Mouse (Mus musculus) heart, embryonic 10.5 days (tissue): ENCODE measurements around the gene Cyb5b. TPM values are rescaled to one million over a fixed set of nuclear protein-coding genes. Genes with fewer than 3 reads are reported as not detected.

Experiments used
- DNase-seq: peaks from one replicate; pipeline ENCODE4 v3.0.0-alpha.2; 2017; ENCODE audit warnings: low spot score
- H3K27ac ChIP-seq: fragments of 300-500 bp; sonication (generic); 2 replicates; pipeline ENCODE4 v1.5.1; 2016; ENCODE audit warnings: mild to moderate bottlenecking
- H3K27me3 ChIP-seq: fragments of 300-500 bp; sonication (generic); 2 replicates; pipeline ENCODE4 v1.6.1; 2016; ENCODE audit warnings: mild to moderate bottlenecking; ENCODE audit not compliant: poor library complexity, insufficient read depth, severe bottlenecking
- H3K36me3 ChIP-seq: fragments of 300-500 bp; sonication (generic); 2 replicates; pipeline ENCODE4 v1.6.1; 2016; ENCODE audit warnings: mild to moderate bottlenecking, moderate library complexity
- H3K4me1 ChIP-seq: fragments of 300-500 bp; sonication (generic); 2 replicates; pipeline ENCODE4 v1.6.1; 2016; ENCODE audit warnings: mild to moderate bottlenecking
- H3K4me3 ChIP-seq: fragments of 300-500 bp; sonication (generic); 2 replicates; pipeline ENCODE4 v1.5.1; 2016; ENCODE audit warnings: mild to moderate bottlenecking, moderate library complexity
- H3K9me3 ChIP-seq: fragments of 300-500 bp; sonication (generic); 2 replicates; pipeline ENCODE4 v1.6.1; 2016; ENCODE audit warnings: mild to moderate bottlenecking, moderate library complexity
- WGBS: fragments of 180-500 bp; shearing (Covaris S2); methylation state at CpG from one replicate; pipeline ENCODE4 v1.1.7; 2016; 5-methylcytosine and 5-hydroxymethylcytosine counted together
- polyA plus RNA-seq: library from polyadenylated mRNA; unstranded; fragments of >200 nt; fragmentation: Nextera tagmentation; extraction: Ambion mirVana; gene quantifications from 2 replicates; pipeline ENCODE4 v1.2.1, GENCODE M21; 2016

The Cyb5b gene
- polyA plus RNA-seq, 1 experiment from 2014 or later: 92.3 TPM

DNA sequence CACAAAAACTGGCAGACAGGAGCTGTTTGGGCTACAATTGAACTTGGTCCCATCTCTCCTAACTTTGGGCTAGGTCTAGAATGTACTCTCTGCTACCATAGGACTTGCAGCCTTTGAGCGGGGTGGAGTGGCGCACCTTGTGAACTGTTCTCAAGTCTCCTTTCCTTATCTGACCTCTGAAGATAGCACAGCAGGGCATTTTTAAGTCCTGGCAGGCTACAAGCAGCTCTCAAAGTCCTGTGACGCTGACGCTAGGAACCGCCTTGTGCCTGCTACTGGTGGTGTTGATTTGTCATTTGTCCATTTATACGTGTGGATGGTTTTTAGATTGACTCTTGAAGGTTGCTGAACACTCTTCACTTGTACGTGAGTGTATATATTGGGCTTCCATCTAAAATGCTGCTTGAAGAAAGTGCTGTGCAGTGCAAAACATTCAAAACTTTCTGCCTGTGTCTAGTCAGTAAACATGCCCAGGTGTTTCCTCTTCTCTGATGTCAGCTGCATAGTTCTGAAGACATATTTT is 13.9 kb downstream of the Cyb5b start:
- H3K4me1 ChIP-seq: peaks cover 21% of the 10 kb centered on the region
- no peak for DNase-seq
- no peak overlapping the region for H3K4me3 ChIP-seq
- 36% methylated on average over 7 of the region's 7 CpGs for WGBS
- H3K27me3 ChIP-seq: no peaks in the 10 kb centered on the region
- H3K9me3 ChIP-seq: no peaks in the 10 kb centered on the region
- H3K27ac ChIP-seq: peak overlapping the region; percentile 36
- peaks cover 42% of the 10 kb centered on the region for H3K36me3 ChIP-seq

DNA sequence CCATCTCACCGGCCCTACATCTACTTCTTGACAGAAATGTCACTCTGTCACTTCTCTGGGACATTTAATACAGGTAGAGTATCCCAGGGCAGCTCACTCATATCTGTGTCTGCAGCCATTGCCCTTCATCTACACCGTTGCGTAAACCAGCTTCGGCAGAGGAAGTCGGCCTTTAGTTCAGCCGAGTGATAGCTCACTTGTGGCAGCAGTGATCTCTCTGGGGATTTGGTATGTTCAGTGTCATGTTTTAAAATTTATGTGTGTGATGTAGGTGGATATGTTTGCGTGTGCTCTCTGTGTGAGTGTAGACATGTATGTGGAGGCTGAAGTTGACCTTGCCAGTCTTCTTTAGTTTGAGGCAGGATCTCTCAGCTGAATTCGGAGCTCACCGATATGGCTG is 15.3 kb downstream of the Cyb5b start:
- no peak overlapping the region for H3K27ac ChIP-seq
- no peaks in the 10 kb centered on the region for H3K9me3 ChIP-seq
- DNase-seq: no peak
- WGBS: 87% methylated on average over 9 of the region's 9 CpGs
- no peaks in the 10 kb centered on the region for H3K27me3 ChIP-seq
- peaks cover 21% of the 10 kb centered on the region for H3K4me1 ChIP-seq
- H3K4me3 ChIP-seq: no peak overlapping the region
- H3K36me3 ChIP-seq: peaks cover 53% of the 10 kb centered on the region

DNA sequence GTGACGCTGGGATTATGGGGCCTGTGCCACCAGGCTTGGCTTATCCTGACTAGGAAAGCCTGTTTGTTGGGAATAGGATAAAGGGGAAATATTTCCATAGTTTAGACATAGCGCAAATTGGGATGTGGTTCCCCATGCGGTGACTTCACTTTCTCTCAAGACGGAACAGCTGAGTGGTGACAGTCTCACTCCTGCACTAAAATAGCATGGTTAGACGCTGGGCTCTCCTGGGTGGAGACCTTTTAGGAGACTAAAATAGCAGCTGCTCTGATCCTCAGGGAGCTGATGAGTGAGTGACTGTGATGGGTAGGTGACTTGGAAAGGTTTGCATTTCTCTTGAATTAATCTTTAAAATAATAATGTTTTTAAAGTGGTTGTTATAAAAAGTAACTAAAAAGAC is 17.4 kb downstream of the Cyb5b start:
- peak overlapping the region; percentile 34 for H3K4me3 ChIP-seq
- 43% methylated on average over 5 of the region's 5 CpGs for WGBS
- H3K9me3 ChIP-seq: no peaks in the 10 kb centered on the region
- H3K27me3 ChIP-seq: no peaks in the 10 kb centered on the region
- peak; percentile 79 for DNase-seq
- H3K36me3 ChIP-seq: peaks cover 56% of the 10 kb centered on the region
- H3K27ac ChIP-seq: peak overlapping the region; percentile 60
- H3K4me1 ChIP-seq: peaks cover 21% of the 10 kb centered on the region

DNA sequence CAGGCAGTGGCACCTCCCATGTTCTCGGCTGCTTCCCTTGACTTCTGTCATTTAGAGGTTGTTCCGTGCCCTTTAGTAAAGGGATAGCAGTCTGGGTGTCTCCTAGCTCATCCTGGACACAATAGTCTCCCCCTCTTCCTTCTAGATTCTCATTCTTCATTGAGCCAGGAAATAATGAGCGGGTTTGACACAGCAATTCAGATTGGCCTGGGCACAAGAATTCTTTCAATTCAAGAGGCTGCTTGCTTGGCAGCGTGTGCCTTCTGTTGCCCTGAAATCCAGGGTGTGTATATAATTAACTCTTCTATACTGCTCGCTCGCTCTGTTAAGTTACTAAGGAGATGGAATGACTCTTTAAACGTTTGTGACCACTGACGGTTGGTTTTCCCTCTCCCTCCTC is 21.7 kb downstream of the Cyb5b start:
- Histone ChIP-seq H3K4me1 (peaks cover 6% of the 10 kb centered on the region; the same call in 1 of the 2 replicates), H3K27me3 (no peaks in the 10 kb centered on the region), H3K27ac (0 out of 2 replicates have a peak overlapping the region, but pooled peaks have one; percentile 6), H3K9me3 (no peaks in the 10 kb centered on the region), H3K4me3 (no peak overlapping the region), H3K36me3 (peaks cover 76% of the 10 kb centered on the region)
- no peak for DNase-seq
- 87% methylated on average over 8 of the region's 8 CpGs for WGBS

DNA sequence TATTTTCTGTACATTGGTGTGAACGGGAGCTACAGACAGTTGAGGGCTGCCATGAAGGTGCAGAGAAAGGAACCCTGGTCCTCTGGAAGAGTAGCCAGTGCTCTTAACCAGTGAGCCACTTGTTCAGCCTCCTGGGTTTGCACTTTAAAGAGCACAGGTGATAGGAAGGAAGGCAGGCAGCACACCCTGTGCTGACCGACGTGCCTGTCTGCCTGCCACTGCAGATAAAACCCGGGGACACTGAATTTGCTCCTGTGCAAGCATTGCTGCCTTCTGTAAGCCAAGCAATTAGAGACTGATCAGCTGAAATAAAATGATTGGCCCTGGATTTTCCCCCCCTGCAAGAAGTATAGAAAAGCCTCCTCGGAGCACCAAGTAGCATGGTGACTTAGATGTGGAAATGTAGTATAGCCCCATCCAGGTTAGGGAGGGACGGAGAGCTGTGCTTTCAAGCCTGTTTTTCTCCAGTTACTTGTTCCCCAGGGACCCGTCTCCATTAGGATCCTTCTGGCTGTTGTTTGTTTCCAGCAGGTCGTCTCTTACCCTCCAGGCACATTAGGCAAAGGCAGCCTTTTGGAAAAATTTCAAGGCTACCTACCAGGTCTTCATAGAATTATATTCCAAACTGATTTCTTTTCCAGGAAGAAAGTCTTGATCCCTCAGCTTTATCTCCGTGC is 22.7 kb downstream of the Cyb5b start:
- DNase-seq: no peak
- Histone ChIP-seq H3K36me3 (peaks cover 85% of the 10 kb centered on the region), H3K27ac (no peak overlapping the region), H3K4me1 (peaks cover 6% of the 10 kb centered on the region; the same call in 1 of the 2 replicates), H3K4me3 (no peak overlapping the region), H3K27me3 (no peaks in the 10 kb centered on the region), H3K9me3 (0 out of 2 replicates have a peak, but pooled peaks cover 2% of the 10 kb centered on the region)
- 73% methylated on average over 9 of the region's 9 CpGs for WGBS

DNA sequence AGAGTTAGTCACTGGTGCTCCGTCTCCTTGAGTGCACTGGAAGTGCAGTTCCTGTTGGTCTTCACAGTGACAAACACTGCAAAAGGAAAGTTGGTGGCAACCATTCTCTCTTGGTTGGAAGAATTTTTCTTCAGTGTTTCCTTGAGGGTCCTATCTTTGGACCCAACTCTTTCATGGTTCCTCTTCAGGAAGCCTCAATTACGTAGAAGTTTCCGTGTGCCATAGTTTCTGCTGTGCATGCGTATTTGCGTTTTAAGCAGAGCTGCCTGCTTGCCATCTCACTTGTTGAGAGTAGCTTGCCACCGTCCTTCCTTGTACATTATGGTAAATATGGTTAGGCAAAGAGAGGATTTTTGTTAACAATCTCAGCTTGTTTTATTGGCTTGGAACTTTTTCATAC is 30.7 kb downstream of the Cyb5b start:
- Histone ChIP-seq H3K4me1 (no peaks in the 10 kb centered on the region), H3K4me3 (no peak overlapping the region), H3K27ac (no peak overlapping the region), H3K36me3 (peaks cover 96% of the 10 kb centered on the region), H3K9me3 (peaks cover 8% of the 10 kb centered on the region; the same call in 1 of the 2 replicates), H3K27me3 (no peaks in the 10 kb centered on the region)
- no peak for DNase-seq
- WGBS: 94% methylated on average over 6 of the region's 6 CpGs

DNA sequence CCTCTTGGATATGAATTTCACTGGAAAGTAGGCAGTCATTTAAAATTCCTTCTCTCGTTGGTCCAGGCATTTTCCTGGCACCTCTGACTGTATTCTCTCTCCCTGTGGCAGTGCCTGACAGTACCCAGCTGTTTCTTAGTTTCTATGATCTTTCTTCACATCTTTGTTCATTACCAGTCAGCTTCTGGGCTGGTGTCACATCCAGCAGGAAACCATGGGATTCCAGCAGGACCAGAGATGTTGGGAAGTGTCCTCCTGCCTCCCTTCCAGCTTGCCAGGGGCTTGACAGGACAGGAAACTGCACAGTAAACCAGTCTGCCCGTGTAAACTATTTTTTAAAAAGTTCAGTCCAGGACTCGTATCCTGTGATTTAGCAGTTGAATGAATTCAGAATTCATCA is 34.6 kb downstream of the Cyb5b start:
- H3K27ac ChIP-seq: no peak overlapping the region
- H3K4me1 ChIP-seq: no peaks in the 10 kb centered on the region
- no peak for DNase-seq
- 82% methylated on average over 3 of the region's 3 CpGs for WGBS
- no peaks in the 10 kb centered on the region for H3K9me3 ChIP-seq
- H3K27me3 ChIP-seq: no peaks in the 10 kb centered on the region
- H3K36me3 ChIP-seq: peaks cover 64% of the 10 kb centered on the region
- H3K4me3 ChIP-seq: no peak overlapping the region

DNA sequence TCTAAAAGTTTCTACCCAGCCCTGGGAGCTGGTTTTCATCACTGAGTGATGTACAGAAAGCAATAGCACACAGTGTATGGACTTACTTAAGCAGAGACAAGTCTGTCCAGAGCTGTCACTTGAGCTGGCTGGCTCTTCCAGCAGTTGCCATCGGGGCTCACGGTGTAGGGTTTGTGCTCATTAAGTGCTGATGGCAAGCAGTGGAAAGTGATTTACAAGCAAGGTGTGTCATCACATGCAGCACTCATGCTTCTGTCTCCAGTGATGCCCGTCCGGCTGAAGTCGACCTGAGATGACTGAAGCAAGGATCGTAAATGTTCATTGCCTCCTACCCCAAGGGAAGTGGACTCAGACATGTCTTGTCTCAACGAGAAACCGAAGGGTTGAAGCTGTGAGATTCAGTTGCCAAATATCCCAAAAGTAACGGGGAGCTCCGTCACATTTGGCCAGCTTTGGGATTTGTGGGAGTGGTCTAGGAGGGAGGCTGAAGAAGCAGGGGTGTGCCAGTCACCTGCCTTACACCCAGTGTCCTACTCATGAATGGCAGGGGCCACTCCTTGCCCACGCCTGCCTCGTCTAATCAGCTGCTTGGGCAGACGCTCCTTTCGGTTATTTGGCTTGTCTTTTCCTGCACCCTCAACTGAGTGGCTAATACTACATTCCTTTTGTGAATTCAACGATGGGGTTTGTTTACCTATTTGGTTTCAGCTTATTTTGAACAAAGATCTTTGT is 36.4 kb downstream of the Cyb5b start:
- H3K4me1 ChIP-seq: no peaks in the 10 kb centered on the region
- H3K9me3 ChIP-seq: no peaks in the 10 kb centered on the region
- H3K36me3 ChIP-seq: peaks cover 46% of the 10 kb centered on the region
- no peak overlapping the region for H3K4me3 ChIP-seq
- no peaks in the 10 kb centered on the region for H3K27me3 ChIP-seq
- H3K27ac ChIP-seq: no peak overlapping the region
- no peak for DNase-seq
- WGBS: 80% methylated on average over 15 of the region's 15 CpGs

DNA sequence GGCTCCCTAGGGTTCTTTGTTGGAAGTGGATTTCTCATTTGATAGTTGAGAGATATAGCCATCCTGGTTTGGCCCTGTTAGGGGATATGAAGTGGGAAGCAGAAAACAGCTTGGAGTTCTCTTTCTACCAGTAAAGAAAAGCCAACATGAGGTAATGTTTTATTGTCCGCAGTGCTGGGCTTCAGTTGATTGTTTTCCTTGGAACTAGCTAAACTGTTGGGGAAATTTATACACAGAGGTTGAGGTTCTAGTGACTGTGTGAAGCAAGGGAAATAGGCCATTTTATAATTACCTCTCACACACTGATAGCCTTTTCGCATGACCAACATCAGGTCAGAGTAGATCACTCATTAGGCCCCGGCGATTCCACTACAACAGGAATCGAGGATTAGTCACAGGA is 37.2 kb downstream of the Cyb5b start:
- no peaks in the 10 kb centered on the region for H3K9me3 ChIP-seq
- no peak overlapping the region for H3K4me3 ChIP-seq
- 86% methylated on average over 5 of the region's 5 CpGs for WGBS
- no peak for DNase-seq
- no peaks in the 10 kb centered on the region for H3K27me3 ChIP-seq
- no peak overlapping the region for H3K27ac ChIP-seq
- H3K36me3 ChIP-seq: peaks cover 39% of the 10 kb centered on the region
- H3K4me1 ChIP-seq: 0 out of 2 replicates have a peak, but pooled peaks cover under 1% of the 10 kb centered on the region

DNA sequence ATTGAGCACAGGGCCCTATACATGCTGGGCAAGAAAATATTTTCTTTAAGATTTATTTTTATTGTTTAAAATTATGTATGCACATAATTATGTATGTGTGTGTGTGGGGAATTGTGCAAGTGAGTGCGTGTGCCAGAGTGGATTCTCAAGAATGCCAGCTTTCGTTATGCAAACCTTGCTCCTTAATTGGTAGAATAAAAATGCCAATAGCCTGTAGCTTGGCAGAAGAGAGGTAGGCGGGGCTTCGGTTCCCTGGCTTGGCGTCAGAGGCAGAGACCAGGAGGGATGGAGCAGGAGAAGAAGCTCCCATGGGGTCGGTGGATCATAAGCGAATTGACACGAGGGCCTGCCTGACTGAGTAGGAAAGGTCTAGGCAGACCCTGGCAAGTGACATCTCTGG is 42.2 kb downstream of the Cyb5b start:
- 69% methylated on average over 8 of the region's 8 CpGs for WGBS
- Histone ChIP-seq H3K4me1 (peaks cover 3% of the 10 kb centered on the region; the same call in 1 of the 2 replicates), H3K27me3 (no peaks in the 10 kb centered on the region), H3K9me3 (no peaks in the 10 kb centered on the region), H3K4me3 (no peak overlapping the region), H3K27ac (no peak overlapping the region; the same call in 1 of the 2 replicates), H3K36me3 (no peaks in the 10 kb centered on the region)
- no peak for DNase-seq

DNA sequence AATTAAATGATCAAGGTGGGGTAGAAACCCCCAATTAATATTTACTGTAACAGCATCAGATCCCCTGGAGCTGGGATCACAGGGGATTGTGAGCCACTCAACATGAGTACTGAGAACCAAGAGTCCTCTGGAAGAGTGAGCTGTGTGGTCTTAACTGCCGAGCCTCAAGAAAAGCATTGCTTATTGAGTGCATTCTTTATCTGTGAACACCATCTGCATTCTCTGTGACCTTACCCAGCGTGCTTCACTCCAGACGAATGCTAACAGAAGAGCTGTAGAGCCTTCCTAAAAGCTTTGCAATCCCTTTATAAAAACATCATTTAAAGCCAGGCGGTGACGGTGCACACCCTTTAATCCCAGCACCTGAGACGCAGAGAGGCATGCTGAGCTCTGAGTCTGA is 42.9 kb downstream of the Cyb5b start:
- Histone ChIP-seq H3K4me1 (peaks cover 3% of the 10 kb centered on the region; the same call in 1 of the 2 replicates), H3K4me3 (no peak overlapping the region), H3K27ac (no peak overlapping the region), H3K27me3 (no peaks in the 10 kb centered on the region), H3K9me3 (no peaks in the 10 kb centered on the region), H3K36me3 (no peaks in the 10 kb centered on the region)
- DNase-seq: no peak
- 69% methylated on average over 6 of the region's 6 CpGs for WGBS

DNA sequence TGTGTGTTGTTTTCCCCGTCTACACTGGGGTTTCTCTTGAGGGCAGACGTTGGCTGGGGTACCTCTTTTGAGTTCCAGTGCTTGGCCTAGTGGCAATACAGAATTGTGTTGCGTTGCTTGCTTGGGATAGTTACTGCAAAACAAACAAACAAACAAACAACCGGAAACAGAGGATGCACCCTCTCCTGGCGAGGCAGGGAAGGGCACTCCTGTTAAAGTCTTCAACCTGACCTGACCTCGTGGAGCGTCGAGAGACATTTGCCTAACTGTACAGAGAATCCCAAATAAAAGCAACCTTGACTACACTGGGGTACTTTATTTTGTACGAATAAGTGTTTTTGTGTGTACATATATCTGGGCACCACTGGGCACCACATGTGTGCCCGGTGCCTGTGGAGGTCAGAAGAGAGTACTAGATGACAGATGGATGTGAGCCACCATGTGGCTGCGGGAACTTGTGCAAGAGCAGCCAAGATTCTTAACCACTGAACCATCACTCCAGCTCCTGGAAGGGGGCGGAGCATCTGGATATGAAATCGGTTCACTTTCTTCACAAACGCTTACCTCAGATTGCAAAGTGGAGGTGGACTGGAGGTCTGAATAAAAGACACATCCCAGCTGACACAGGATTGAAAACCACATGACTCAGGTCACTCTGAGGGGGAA is 44.5 kb downstream of the Cyb5b start:
- no peak for DNase-seq
- H3K27me3 ChIP-seq: no peaks in the 10 kb centered on the region
- no peaks in the 10 kb centered on the region for H3K9me3 ChIP-seq
- WGBS: 90% methylated on average over 14 of the region's 14 CpGs
- H3K27ac ChIP-seq: no peak overlapping the region
- no peaks in the 10 kb centered on the region for H3K36me3 ChIP-seq
- H3K4me3 ChIP-seq: no peak overlapping the region
- peaks cover 3% of the 10 kb centered on the region; the same call in 1 of the 2 replicates for H3K4me1 ChIP-seq
